Mouse (Mus musculus) naive thymus-derived CD4-positive, alpha-beta T cell, adult 2 months (primary cell): ENCODE data around the gene Aqr.

ENCODE experiments used
- DNase-seq: peaks from one replicate; pipeline ENCODE4 v3.0.0-alpha.2; 2011; ENCODE audit warnings: low read depth

Gene Aqr

DNA sequence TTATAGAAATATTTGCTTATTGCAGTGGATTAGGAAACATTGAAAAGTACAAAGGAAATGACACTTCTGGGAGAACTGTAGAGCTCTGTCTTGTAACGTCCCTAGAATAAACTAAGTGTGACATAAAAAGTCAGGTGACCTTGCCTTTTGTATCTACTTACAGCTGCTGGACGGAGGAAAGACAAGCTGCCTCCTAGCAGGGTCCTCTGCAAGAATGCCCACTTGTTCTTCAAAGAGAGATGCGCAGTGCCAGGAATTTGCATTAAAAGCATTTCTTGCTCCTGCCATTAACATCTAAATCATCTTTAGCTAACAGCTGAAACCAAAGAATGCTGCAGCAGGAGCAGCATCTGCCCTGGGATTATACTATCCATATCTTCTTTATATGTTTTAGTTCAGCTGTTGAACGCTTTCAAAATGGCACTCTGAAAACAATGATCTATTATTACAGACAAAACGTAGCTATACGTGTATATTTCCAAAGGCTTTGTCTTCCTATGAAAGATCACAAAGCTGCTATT lies 126.7 kb downstream of the Aqr start:
- DNase-seq = no peak

DNA sequence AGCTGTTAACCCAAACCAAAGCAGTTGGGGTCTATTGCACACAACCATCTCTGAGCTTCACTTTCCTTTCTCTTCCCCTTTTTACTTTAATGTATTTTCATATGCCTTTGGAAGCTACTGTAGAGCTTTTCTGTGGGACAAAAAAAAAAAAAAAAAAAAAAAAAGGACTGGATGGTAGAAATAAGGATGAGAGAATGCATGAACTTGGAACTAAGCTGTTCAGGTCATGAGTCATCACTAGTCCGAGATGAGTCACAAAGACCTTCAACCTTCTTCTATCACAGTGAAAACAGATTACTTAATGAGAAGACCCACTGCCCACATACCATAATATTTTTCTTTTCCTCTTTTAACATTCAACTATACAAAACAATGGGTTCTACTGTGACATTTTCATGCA lies 127.2 kb downstream of the Aqr start:
- no peak for DNase-seq

DNA sequence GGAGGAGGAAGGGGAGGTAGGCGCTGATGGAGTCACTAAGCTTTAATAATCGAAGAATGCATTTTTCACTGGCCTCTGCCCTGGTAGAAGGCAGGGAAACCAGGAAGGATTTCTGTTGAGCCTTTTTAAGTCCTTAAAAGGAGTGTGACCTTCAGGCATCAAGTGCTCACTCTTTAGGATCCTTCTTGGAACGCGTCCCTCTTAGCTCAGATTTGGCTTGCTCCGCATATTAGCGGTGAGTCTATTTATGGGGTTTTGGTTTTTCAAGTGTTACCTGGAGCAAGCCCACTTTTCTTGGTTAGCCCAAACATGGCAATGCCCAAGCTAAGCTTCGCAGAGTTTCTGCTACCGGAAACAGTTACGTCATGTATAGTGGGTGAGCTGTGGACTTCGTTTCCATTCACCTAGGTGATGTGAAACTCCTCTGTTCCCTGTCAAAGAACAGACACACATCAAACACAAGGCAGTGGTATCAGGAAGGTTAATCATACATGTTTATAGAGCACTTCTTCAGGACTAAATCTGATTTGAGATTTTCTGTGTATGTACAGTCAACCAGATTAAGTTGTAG lies 128.5 kb downstream of the Aqr start:
- no peak for DNase-seq

DNA sequence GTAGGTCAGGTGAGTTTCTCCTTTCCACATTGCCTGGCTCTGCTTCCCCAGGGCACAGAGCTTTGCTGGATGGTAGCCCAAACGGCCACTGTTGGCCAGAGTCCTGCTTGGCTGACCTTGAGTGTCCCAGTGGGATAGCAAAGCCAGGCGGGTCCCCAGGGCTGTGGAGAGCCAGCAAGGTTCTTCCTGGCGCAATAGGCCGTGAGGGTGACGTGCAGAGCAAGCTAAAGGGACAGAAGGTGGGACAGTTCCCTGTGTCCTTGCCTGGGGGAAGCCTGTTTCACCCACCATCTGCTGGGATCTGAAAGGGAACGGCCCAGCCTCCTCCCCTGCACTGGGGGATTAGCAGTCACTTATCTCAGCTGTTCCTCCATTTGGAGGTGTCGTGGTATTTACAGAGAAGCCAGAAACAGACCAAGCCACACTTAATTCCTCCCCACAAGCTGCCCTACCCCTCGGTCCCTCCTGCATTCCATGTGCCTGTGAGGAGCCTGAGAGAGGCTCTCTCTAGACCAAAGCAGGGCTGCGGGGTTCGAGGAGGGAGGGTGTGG lies 129.4 kb downstream of the Aqr start:
- DNase-seq = no peak

DNA sequence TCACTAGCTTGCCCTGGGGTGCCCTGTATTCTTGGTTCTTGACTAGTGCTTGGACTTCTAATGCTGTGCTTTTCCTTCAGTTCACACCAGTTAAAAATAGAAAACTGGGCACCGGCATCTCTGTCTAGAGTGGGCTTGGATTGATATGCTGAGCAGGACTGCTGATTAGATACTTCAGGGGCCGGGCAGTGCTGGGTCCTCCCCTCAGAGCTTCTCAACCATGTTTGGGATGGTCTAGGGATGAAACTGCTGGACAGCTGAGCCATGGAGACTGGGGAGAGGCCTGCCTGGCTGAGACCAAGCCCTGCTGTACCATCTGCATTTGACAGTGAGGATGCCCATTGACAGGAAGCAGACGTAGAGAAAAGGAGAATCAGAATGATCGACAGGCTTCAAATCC lies 132.7 kb downstream of the Aqr start:
- no peak for DNase-seq

DNA sequence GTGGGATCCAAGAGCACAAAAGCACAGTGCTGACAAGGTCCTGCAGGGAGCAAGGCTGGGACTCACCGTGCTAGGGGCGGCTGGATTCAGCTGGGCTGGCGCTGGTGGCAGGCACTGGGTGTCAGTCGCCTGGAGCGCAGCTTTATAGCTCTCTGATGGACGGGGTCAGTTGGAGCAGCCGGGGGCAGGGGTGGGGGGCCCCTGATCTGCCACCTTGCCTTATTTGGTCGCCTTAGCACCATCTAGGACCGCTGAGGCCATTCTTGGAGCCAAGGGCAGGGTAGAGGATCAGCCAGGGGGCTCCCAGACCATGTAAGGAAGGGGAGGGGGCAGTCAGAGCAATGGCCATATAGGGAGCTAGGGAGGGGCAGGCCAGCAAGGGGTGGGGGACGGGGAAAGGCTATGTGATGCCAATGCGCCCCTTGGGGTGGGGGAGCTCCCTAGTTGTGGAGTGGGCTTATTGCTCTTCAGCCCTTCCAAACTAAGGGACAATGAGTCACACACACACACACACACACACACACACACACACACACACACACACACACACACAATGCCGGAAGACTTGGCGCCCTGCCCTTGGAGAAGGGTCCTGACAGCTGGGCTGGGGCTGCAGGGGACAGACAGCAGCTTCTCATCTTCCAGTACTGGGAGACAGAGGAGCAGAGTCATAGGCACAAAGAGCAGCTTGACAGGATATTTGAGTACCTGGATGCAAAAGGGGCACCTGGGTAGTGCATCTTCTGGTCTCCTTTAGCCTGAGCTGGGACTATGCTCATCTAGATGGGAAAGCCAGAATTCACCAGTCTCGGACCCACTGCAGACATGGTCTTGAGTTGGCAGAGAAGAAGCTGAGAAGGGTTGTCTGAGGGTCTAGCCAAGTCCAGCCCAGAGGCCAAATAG lies 133.9 kb downstream of the Aqr start, which contains the start of gene Actc1:
Gene Actc1 (minus strand): TSS at position 853 of the 903 bp plus-strand sequence.
- DNase-seq = no peak

DNA sequence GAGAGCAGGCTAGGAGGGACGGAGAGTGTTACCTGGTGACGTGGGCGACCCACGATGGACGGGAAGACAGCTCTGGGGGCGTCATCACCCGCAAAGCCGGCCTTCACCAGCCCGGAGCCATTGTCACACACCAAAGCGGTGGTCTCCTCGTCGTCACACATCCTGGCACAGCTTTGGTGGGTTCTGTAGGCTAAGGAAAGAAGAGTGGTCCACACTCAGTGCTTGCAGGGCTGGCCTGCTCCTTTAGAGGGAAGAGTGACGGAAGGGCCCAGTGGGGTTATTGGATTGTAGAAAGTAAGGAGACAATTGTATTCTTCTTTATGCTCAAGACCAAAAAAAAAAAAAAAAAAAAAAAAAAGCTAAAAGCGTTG lies 135.0 kb downstream of the Aqr start:
- no peak for DNase-seq
